Mouse (Mus musculus) adipose tissue, adult 10 weeks (tissue): Measurements from ENCODE around the gene Pou2f2. TPM values are rescaled to one million over a fixed set of nuclear protein-coding genes. Genes with fewer than 3 reads are reported as not detected.

Source experiments
- polyA plus RNA-seq: library from polyadenylated mRNA; stranded (reverse); fragments of 350-450 nt; fragmentation: Illumina TruSeq; extraction: RNeasy Lipid Tissue Mini Kit (QIAGEN cat#74804); gene quantifications from one replicate; pipeline ENCODE4 v1.2.3, GENCODE M21; 2014; ENCODE audit warnings: low read depth, low replicate concordance

Pou2f2 gene
- 1.4 TPM for polyA plus RNA-seq

GRCm38 (mm10) chr7:25179606-25180161, at the start of gene Pou2f2:
Gene Pou2f2, minus strand, starts transcription at chr7:25179726.

GRCm38 (mm10) chr7:25221102-25221883, 41.8 kb upstream of the Pou2f2 start, which contains the start of gene Zfp526:
Gene Zfp526, plus strand, starts transcription at chr7:25221425.

GRCm38 (mm10) chr7:25220457-25221101, 41.1 kb upstream of the Pou2f2 start, which contains the start of gene Dedd2:
Gene Dedd2, minus strand, starts transcription at chr7:25220615.

GRCm38 (mm10) chr7:25071979-25072715, 107.4 kb downstream of the Pou2f2 start, which contains the start of the genes Grik5 and Zfp574:
Gene Grik5, minus strand, starts transcription at chr7:25072346.
Gene Zfp574, plus strand, starts transcription at chr7:25072567.

Other genes with a start within 250 kb of the Pou2f2 start
- gene Gm4881, start 235.2 kb downstream of the Pou2f2 start, polyA plus RNA-seq: not detected
- gene Rabac1, start 207.0 kb downstream of the Pou2f2 start, polyA plus RNA-seq: 305 TPM
- 2.9 TPM for gene Atp1a3, start 173.8 kb downstream of the Pou2f2 start, polyA plus RNA-seq
- 8.7 TPM for gene Grik5, start 107.4 kb downstream of the Pou2f2 start, polyA plus RNA-seq
- gene Zfp574, start 107.2 kb downstream of the Pou2f2 start, polyA plus RNA-seq: 12.5 TPM
- 15.0 TPM for gene Dedd2, start 40.9 kb upstream of the Pou2f2 start, polyA plus RNA-seq
- 7.4 TPM for gene Zfp526, start 41.7 kb upstream of the Pou2f2 start, polyA plus RNA-seq
- gene Gsk3a, start 58.1 kb upstream of the Pou2f2 start, polyA plus RNA-seq: 81.2 TPM
- gene Erf, start 71.0 kb upstream of the Pou2f2 start, polyA plus RNA-seq: 32.2 TPM
- gene Cic, start 88.0 kb upstream of the Pou2f2 start, polyA plus RNA-seq: 84.3 TPM
- gene Pafah1b3, start 118.3 kb upstream of the Pou2f2 start, polyA plus RNA-seq: 54.0 TPM
- 1.5 TPM for gene Prr19, start 121.7 kb upstream of the Pou2f2 start, polyA plus RNA-seq
- not detected for gene Tmem145, start 126.4 kb upstream of the Pou2f2 start, polyA plus RNA-seq
- 32.1 TPM for gene Megf8, start 137.4 kb upstream of the Pou2f2 start, polyA plus RNA-seq
- gene Cnfn, start 190.0 kb upstream of the Pou2f2 start, polyA plus RNA-seq: not detected
- gene Lipe, start 219.0 kb upstream of the Pou2f2 start, polyA plus RNA-seq: 468 TPM
- not detected for gene Cxcl17, start 233.2 kb upstream of the Pou2f2 start, polyA plus RNA-seq